Mouse (Mus musculus): ENCODE results near the gene Hvcn1. TPM values are rescaled to one million over a fixed set of nuclear protein-coding genes. Genes with fewer than 3 reads are reported as not detected.
"Not testable (repeated sequence)": the region's sequence is repeated elsewhere in the genome, so short reads cannot be mapped to it uniquely, and the experiment has no call there.

The Hvcn1 gene
- total RNA-seq, 2 experiments from 2014 or later = 2.6 to 3.0 TPM

GRCm38 (mm10) chr5:122210890-122211289, 4.3 kb downstream of the Hvcn1 start:
- Histone ChIP-seq H3K4me3 (no peak overlapping the region), H3K27ac (no peak overlapping the region)
- no peak for TF ChIP-seq CTCF (conservative IDR thresholded peaks at IDR 0.05)
- no peak for DNase-seq (ENCODE audit: low spot score in 2 of 2)

GRCm38 (mm10) chr5:122212125-122212524, 5.5 kb downstream of the Hvcn1 start:
- TF ChIP-seq CTCF (conservative IDR thresholded peaks at IDR 0.05) = no peak
- DNase-seq (ENCODE audit: low spot score in 2 of 2) = peak in 1 of 2 experiments; percentile 8
- Histone ChIP-seq H3K27ac (no peak overlapping the region), H3K4me3 (no peak overlapping the region)

- not testable (repeated sequence) for H3K27ac ChIP-seq; H3K4me3 ChIP-seq; DNase-seq (ENCODE audit: low spot score in 2 of 2)
- TF ChIP-seq CTCF (conservative IDR thresholded peaks at IDR 0.05) = peak; percentile 36; the same call in 1 of the 2 replicates
These were observed 6.2 kb downstream of the Hvcn1 start for GRCm38 (mm10) chr5:122212820-122213219.

GRCm38 (mm10) chr5:122213861-122214260, 7.3 kb downstream of the Hvcn1 start:
- TF ChIP-seq CTCF (conservative IDR thresholded peaks at IDR 0.05) = no peak
- DNase-seq (ENCODE audit: low spot score in 2 of 2) = no peak
- H3K4me3 ChIP-seq = no peak overlapping the region
- no peak overlapping the region for H3K27ac ChIP-seq

- Histone ChIP-seq H3K27ac (no peak overlapping the region), H3K4me3 (no peak overlapping the region)
- TF ChIP-seq CTCF (conservative IDR thresholded peaks at IDR 0.05) = no peak
- DNase-seq (ENCODE audit: low spot score in 2 of 2) = no peak
These were observed 11.0 kb downstream of the Hvcn1 start for GRCm38 (mm10) chr5:122217636-122218035.

- no peak for DNase-seq (ENCODE audit: low spot score in 2 of 2)
- no peak for TF ChIP-seq CTCF (conservative IDR thresholded peaks at IDR 0.05)
- H3K4me3 ChIP-seq = no peak overlapping the region
- H3K27ac ChIP-seq = no peak overlapping the region
These were observed 11.7 kb downstream of the Hvcn1 start for GRCm38 (mm10) chr5:122218109-122218905.

GRCm38 (mm10) chr5:122218928-122219327, 12.3 kb downstream of the Hvcn1 start:
- Histone ChIP-seq H3K27ac (no peak overlapping the region), H3K4me3 (no peak overlapping the region)
- no peak for TF ChIP-seq CTCF (conservative IDR thresholded peaks at IDR 0.05)
- DNase-seq (ENCODE audit: low spot score in 2 of 2) = no peak

- no peak overlapping the region for H3K27ac ChIP-seq
- H3K4me3 ChIP-seq = no peak overlapping the region
- TF ChIP-seq CTCF (conservative IDR thresholded peaks at IDR 0.05) = no peak
- DNase-seq (ENCODE audit: low spot score in 2 of 2) = no peak
These were observed 13.3 kb downstream of the Hvcn1 start for GRCm38 (mm10) chr5:122219655-122220629.

- no peak overlapping the region for H3K4me3 ChIP-seq
- TF ChIP-seq CTCF (conservative IDR thresholded peaks at IDR 0.05) = no peak
These were observed 14.5 kb downstream of the Hvcn1 start for GRCm38 (mm10) chr5:122221085-122221484.

GRCm38 (mm10) chr5:122224291-122224690, 17.7 kb downstream of the Hvcn1 start:
- TF ChIP-seq CTCF (conservative IDR thresholded peaks at IDR 0.05) = no peak
- Histone ChIP-seq H3K4me3 (no peak overlapping the region), H3K27ac (no peak overlapping the region)
- no peak for DNase-seq (ENCODE audit: low spot score in 2 of 2)

More at GRCm38 (mm10) chr5:122221085-122221484, 14.5 kb downstream of the Hvcn1 start:
- no peak overlapping the region for H3K27ac ChIP-seq
- no peak for DNase-seq (ENCODE audit: low spot score in 2 of 2)

GRCm38 (mm10) chr5:122228271-122228765, 21.7 kb downstream of the Hvcn1 start:
- no peak overlapping the region for H3K27ac ChIP-seq
- TF ChIP-seq CTCF (conservative IDR thresholded peaks at IDR 0.05) = no peak
- no peak overlapping the region for H3K4me3 ChIP-seq
- DNase-seq (ENCODE audit: low spot score in 2 of 2) = no peak

- TF ChIP-seq CTCF (conservative IDR thresholded peaks at IDR 0.05) = no peak
These were observed 22.2 kb downstream of the Hvcn1 start for GRCm38 (mm10) chr5:122228772-122229171.

GRCm38 (mm10) chr5:122230816-122231215, 24.2 kb downstream of the Hvcn1 start:
- TF ChIP-seq CTCF (conservative IDR thresholded peaks at IDR 0.05) = no peak
- Histone ChIP-seq H3K4me3 (no peak overlapping the region), H3K27ac (no peak overlapping the region)
- DNase-seq (ENCODE audit: low spot score in 2 of 2) = no peak

More at GRCm38 (mm10) chr5:122228772-122229171, 22.2 kb downstream of the Hvcn1 start:
- Histone ChIP-seq H3K4me3 (no peak overlapping the region), H3K27ac (no peak overlapping the region)
- no peak for DNase-seq (ENCODE audit: low spot score in 2 of 2)

All from layer of hippocampus, adult 2 months (tissue).